Mouse (Mus musculus) erythroid progenitor cell, adult 5-6 weeks (primary cell): Measurements from ENCODE around the gene Prl3d1. TPM values are rescaled to one million over a fixed set of nuclear protein-coding genes. Genes with fewer than 3 reads are reported as not detected.
"Not testable (repeated sequence)": the region's sequence is repeated elsewhere in the genome, so short reads cannot be mapped to it uniquely, and the experiment has no call there.

ENCODE experiments used
- ATAC-seq: replicated peaks from 2 replicates; pipeline ENCODE4 v1.8.0; 2016; ENCODE audit warnings: moderate number of reproducible peaks, mild to moderate bottlenecking, moderate TSS enrichment, inconsistent platforms; ENCODE audit not compliant: poor library complexity, low FRiP score, severe bottlenecking
- total RNA-seq, 2 experiments: library from RNA; stranded (forward) in 1 of 2; stranded (reverse) in 1 of 2; fragments of 150-400 nt in 1 of 2; fragments of 186-747, 209-891 nt in 1 of 2; gene quantifications; 2 replicates each; pipeline versions ENCODE4 v1.2.3 to v1.2.4; 2015 to 2017; ENCODE audit warnings: low replicate concordance in 2 of 2

The Prl3d1 gene
- not detected in 2 replicates for total RNA-seq (2015; ENCODE audit: low replicate concordance)
- not detected in 2 replicates for total RNA-seq (2017; ENCODE audit: low replicate concordance)

- not testable (repeated sequence) for ATAC-seq
Observed at GRCm38 (mm10) chr13:27093890-27094289, at the start of gene Prl3d1. TSS of gene Prl3d1 (plus strand) at chr13:27094190.

GRCm38 (mm10) chr13:27057270-27057669, 36.7 kb upstream of the Prl3d1 start, which contains the start of gene Prl:
TSS of gene Prl (plus strand) at chr13:27057570.
- ATAC-seq, result no peak

- no peak for ATAC-seq
Observed at GRCm38 (mm10) chr13:27059177-27059576, 34.8 kb upstream of the Prl3d1 start.

- not testable (repeated sequence) for ATAC-seq
Observed at GRCm38 (mm10) chr13:27121398-27121797, 27.4 kb downstream of the Prl3d1 start, which contains the start of gene Prl3d2. TSS of gene Prl3d2 (plus strand) at chr13:27121698.

- ATAC-seq, result no peak
Observed at GRCm38 (mm10) chr13:27148264-27148663, 54.3 kb downstream of the Prl3d1 start.

Other genes with a start within 250 kb of the Prl3d1 start
- gene Prl, start 36.6 kb upstream of the Prl3d1 start, total RNA-seq (2015; ENCODE audit: low replicate concordance), result not detected in 2 replicates
- gene Prl, start 36.6 kb upstream of the Prl3d1 start, total RNA-seq (2017; ENCODE audit: low replicate concordance), result not detected in 2 replicates
- gene Prl3d2, start 27.5 kb downstream of the Prl3d1 start, total RNA-seq (2015; ENCODE audit: low replicate concordance), result not detected in 2 replicates
- not detected in 2 replicates for gene Prl3d2, start 27.5 kb downstream of the Prl3d1 start, total RNA-seq (2017; ENCODE audit: low replicate concordance)
- not detected in 2 replicates for gene Prl3d3, start 62.6 kb downstream of the Prl3d1 start, total RNA-seq (2015; ENCODE audit: low replicate concordance)
- gene Prl3d3, start 62.6 kb downstream of the Prl3d1 start, total RNA-seq (2017; ENCODE audit: low replicate concordance), result not detected in 2 replicates
- not detected in 2 replicates for gene Prl3c1, start 102.5 kb downstream of the Prl3d1 start, total RNA-seq (2015; ENCODE audit: low replicate concordance)
- not detected in 2 replicates for gene Prl3c1, start 102.5 kb downstream of the Prl3d1 start, total RNA-seq (2017; ENCODE audit: low replicate concordance)
- gene Prl3b1, start 147.7 kb downstream of the Prl3d1 start, total RNA-seq (2015; ENCODE audit: low replicate concordance), result not detected in 2 replicates
- gene Prl3b1, start 147.7 kb downstream of the Prl3d1 start, total RNA-seq (2017; ENCODE audit: low replicate concordance), result not detected in 2 replicates
- not detected in 2 replicates for gene Prl3a1, start 165.2 kb downstream of the Prl3d1 start, total RNA-seq (2015; ENCODE audit: low replicate concordance)
- gene Prl3a1, start 165.2 kb downstream of the Prl3d1 start, total RNA-seq (2017; ENCODE audit: low replicate concordance), result 0.26 TPM in 1 of 2 replicates, not detected in the other
- gene Prl6a1, start 218.4 kb downstream of the Prl3d1 start, total RNA-seq (2015; ENCODE audit: low replicate concordance), result not detected in 2 replicates
- gene Prl6a1, start 218.4 kb downstream of the Prl3d1 start, total RNA-seq (2017; ENCODE audit: low replicate concordance), result not detected in 2 replicates